Mouse (Mus musculus): ENCODE data around the gene Tnpo3. TPM values are rescaled to one million over a fixed set of nuclear protein-coding genes. Genes with fewer than 3 reads are reported as not detected.

The Tnpo3 gene
- polyA plus RNA-seq (2016; fragmentation: Nextera tagmentation; extraction: Ambion mirVana), result 98.7 and 102 TPM in 2 replicates

GRCm38 (mm10) chr6:29609111-29610019 lies at the start of gene Tnpo3:
TSS of gene Tnpo3 (minus strand) at chr6:29609887.
- peak within 1 kb of the TSS; percentile 83 for H3K27ac ChIP-seq
- peak within 1 kb of the TSS; percentile 98 for H3K4me3 ChIP-seq
- H3K4me1 ChIP-seq, result peaks cover 12% of the 10 kb centered on the region; the same call in 1 of the 2 replicates
- H3K27me3 ChIP-seq, result no peaks in the 10 kb centered on the region
- WGBS, result under 1% methylated on average over 67 of the region's 67 CpGs
- H3K36me3 ChIP-seq, result no peaks in the 10 kb centered on the region
- 0 out of 2 replicates have a peak, but pooled peaks cover 5% of the 10 kb centered on the region for H3K9me3 ChIP-seq
- H3K4me2 ChIP-seq (replicated peaks), result peak within 1 kb of the TSS; percentile 76
- H3K9ac ChIP-seq, result peak within 1 kb of the TSS; percentile 91
- ATAC-seq (ENCODE audit: insufficient number of reproducible peaks, insufficient read depth, low FRiP score, low TSS enrichment), result peak; percentile 93

GRCm38 (mm10) chr6:29658626-29659475 lies 49.2 kb upstream of the Tnpo3 start:
- Histone ChIP-seq H3K9ac (no peak overlapping the region), H3K4me2 (replicated peaks) (no peak overlapping the region), H3K27me3 (no peaks in the 10 kb centered on the region), H3K4me1 (no peaks in the 10 kb centered on the region), H3K27ac (no peak overlapping the region), H3K4me3 (no peak overlapping the region), H3K9me3 (no peaks in the 10 kb centered on the region), H3K36me3 (no peaks in the 10 kb centered on the region)
- no peak for ATAC-seq (ENCODE audit: insufficient number of reproducible peaks, insufficient read depth, low FRiP score, low TSS enrichment)
- 89% methylated on average over 3 of the region's 3 CpGs for WGBS

DNA sequence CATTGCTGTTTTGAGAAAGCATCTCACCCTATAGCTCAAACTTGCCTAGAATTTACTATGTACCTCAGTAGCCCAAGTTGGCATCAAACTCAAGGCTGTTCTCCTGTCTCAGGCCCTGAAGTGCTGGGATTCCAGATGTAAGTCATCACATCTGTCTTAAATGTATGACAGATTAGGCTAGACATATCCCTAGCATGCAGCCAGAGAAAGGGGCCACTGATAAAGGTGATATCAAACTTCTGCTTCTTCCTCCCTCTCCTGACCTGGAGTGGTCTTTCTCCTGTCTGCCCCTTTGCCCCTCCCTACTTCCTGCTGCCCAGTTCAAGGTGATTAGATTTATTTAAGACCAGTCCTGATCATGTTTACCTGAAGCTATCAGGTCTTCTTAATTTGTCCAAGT lies 43.6 kb upstream of the Tnpo3 start:
- no peak for ATAC-seq (ENCODE audit: insufficient number of reproducible peaks, insufficient read depth, low FRiP score, low TSS enrichment)

DNA sequence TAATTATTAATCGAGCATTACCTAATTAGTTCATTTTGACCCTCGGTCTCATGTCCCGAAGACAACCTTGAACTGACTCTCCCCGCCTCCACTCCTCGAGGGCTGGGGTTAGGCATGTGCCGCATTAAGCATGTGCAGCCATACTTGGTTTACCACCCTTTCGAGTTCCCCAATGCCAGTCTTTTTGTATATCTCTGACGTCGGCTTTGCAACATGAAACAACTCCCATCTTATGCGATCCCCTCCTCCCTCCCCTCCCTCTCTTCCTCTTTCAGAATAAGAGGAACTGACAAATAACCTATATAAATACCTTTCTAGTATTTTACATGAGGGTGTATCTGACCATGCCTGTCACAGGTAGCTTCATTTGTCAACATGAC lies 40.5 kb upstream of the Tnpo3 start:
- Histone ChIP-seq H3K9ac (no peak overlapping the region), H3K4me3 (no peak overlapping the region), H3K4me2 (replicated peaks) (no peak overlapping the region), H3K9me3 (no peaks in the 10 kb centered on the region), H3K36me3 (no peaks in the 10 kb centered on the region), H3K27ac (no peak overlapping the region), H3K4me1 (peaks cover 3% of the 10 kb centered on the region; the same call in 1 of the 2 replicates), H3K27me3 (no peaks in the 10 kb centered on the region; the same call in 1 of the 2 replicates)
- no peak for ATAC-seq (ENCODE audit: insufficient number of reproducible peaks, insufficient read depth, low FRiP score, low TSS enrichment)
- WGBS, result 68% methylated on average over 10 of the region's 10 CpGs

More for the DNA sequence above, 43.6 kb upstream of the Tnpo3 start:
- no peak overlapping the region for H3K4me2 ChIP-seq (replicated peaks)
- H3K27me3 ChIP-seq, result no peaks in the 10 kb centered on the region; the same call in 1 of the 2 replicates
- no peaks in the 10 kb centered on the region for H3K36me3 ChIP-seq
- no peak overlapping the region for H3K27ac ChIP-seq
- H3K9ac ChIP-seq, result no peak overlapping the region
- H3K4me3 ChIP-seq, result no peak overlapping the region
- H3K9me3 ChIP-seq, result no peaks in the 10 kb centered on the region
- peaks cover 3% of the 10 kb centered on the region; the same call in 1 of the 2 replicates for H3K4me1 ChIP-seq

DNA sequence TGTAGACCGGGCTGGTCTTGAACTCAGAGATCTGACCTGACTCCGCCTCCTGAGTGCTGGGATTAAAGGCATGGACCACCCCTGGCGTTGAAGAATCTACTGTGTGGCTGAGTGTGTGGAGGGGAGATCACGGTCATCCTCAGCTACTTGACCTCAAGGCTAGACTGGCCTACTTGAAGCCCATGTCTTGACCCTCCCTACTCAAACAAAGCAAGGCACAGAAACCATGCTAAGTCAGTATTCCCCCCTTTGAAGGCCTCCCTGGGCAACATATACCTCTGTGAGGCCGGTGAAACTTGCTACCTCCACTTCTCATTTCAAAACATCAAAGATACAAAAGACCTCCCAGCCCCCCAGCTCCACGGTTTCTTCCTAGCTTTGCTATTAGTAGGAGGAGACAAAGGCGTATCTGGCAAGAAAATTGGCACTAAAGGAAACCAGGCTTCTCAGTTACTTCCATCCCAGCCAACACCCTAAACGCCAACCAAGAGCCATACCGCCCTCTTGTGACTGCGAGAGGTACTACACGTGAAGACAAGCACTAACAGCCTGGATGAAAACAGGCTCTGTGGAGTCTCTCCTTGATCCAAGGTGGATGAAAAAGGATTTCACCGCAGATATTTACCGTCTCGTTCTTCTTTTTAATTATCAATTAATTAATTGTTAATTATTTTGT lies 39.9 kb upstream of the Tnpo3 start:
- Histone ChIP-seq H3K4me2 (replicated peaks) (no peak overlapping the region), H3K9ac (no peak overlapping the region), H3K27ac (no peak overlapping the region), H3K27me3 (no peaks in the 10 kb centered on the region; the same call in 1 of the 2 replicates), H3K36me3 (no peaks in the 10 kb centered on the region), H3K4me3 (no peak overlapping the region), H3K9me3 (no peaks in the 10 kb centered on the region), H3K4me1 (peaks cover 3% of the 10 kb centered on the region; the same call in 1 of the 2 replicates)
- 29% methylated on average over 14 of the region's 14 CpGs for WGBS
- 0 out of 2 replicates have a peak, but pooled peaks have one; percentile 56 for ATAC-seq (ENCODE audit: insufficient number of reproducible peaks, insufficient read depth, low FRiP score, low TSS enrichment)

DNA sequence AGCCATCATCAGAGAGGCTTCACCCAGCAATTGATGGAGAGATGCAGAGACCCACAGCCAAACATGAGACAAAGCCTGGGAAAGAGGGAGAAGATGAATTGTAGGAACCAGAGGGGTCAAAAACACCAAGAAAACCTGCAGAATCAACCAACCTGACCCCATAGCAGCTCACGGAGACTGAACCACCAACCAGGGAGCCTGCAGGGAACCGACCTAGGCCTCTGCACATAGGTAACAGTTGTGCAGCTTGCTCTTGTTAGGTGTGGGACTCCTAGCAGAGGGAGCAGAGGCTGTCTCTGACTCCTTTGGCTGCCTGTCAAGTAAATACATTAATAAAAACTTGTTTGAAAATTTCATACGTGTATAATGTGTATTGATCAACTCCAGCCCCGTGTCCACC lies 32.1 kb upstream of the Tnpo3 start:
- Histone ChIP-seq H3K4me3 (no peak overlapping the region), H3K9me3 (no peaks in the 10 kb centered on the region; the same call in 1 of the 2 replicates), H3K4me2 (replicated peaks) (no peak overlapping the region), H3K9ac (no peak overlapping the region), H3K4me1 (no peaks in the 10 kb centered on the region), H3K27me3 (peaks cover 11% of the 10 kb centered on the region; the same call in 1 of the 2 replicates), H3K27ac (no peak overlapping the region), H3K36me3 (no peaks in the 10 kb centered on the region)
- ATAC-seq (ENCODE audit: insufficient number of reproducible peaks, insufficient read depth, low FRiP score, low TSS enrichment), result no peak
- 86% methylated on average over 4 of the region's 4 CpGs for WGBS

- WGBS, result 28% methylated on average over 7 of the region's 7 CpGs
- Histone ChIP-seq H3K27ac (no peak overlapping the region), H3K4me3 (no peak overlapping the region), H3K36me3 (no peaks in the 10 kb centered on the region), H3K4me1 (no peaks in the 10 kb centered on the region), H3K27me3 (peaks cover 11% of the 10 kb centered on the region; the same call in 1 of the 2 replicates), H3K9me3 (no peaks in the 10 kb centered on the region; the same call in 1 of the 2 replicates), H3K9ac (no peak overlapping the region), H3K4me2 (replicated peaks) (no peak overlapping the region)
- no peak for ATAC-seq (ENCODE audit: insufficient number of reproducible peaks, insufficient read depth, low FRiP score, low TSS enrichment)
These were observed 30.1 kb upstream of the Tnpo3 start for GRCm38 (mm10) chr6:29639580-29640419.

DNA sequence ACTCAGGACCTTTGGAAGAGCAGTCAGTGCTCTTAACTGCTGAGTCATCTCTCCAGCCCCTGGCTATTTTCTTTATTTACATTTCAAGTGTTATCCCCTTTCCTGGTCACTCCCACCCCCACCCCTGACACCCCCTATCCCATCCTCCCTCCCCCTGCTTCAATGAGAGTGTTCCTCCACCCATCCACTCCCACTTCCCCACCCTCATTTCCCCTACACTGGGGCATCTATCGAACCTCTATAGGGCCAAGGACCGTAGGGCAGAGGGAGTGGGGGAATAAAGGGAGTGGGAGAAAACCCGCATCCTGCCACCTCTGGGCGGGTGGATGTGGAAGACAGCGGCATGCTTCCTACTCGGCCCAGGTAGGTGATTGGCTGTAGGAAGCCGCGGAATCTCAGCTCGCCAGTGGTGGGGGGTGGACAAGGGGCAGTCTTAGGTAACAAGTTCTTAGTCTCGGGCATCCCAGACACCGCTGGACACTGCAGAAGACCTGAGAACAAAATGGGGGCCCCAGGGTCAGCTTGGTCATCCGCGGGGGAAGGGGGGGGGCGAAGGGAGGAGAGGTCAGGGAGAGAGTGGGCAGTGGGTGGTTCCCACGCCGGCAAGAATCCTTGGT lies 29.3 kb upstream of the Tnpo3 start:
- no peak overlapping the region for H3K4me3 ChIP-seq
- H3K27me3 ChIP-seq, result peaks cover 11% of the 10 kb centered on the region; the same call in 1 of the 2 replicates
- WGBS, result 15% methylated on average over 16 of the region's 16 CpGs
- H3K4me2 ChIP-seq (replicated peaks), result peak overlapping the region; percentile 31
- H3K9me3 ChIP-seq, result no peaks in the 10 kb centered on the region; the same call in 1 of the 2 replicates
- H3K4me1 ChIP-seq, result no peaks in the 10 kb centered on the region
- ATAC-seq (ENCODE audit: insufficient number of reproducible peaks, insufficient read depth, low FRiP score, low TSS enrichment), result no peak
- H3K27ac ChIP-seq, result no peak overlapping the region
- H3K9ac ChIP-seq, result no peak overlapping the region
- no peaks in the 10 kb centered on the region for H3K36me3 ChIP-seq

GRCm38 (mm10) chr6:29637397-29638373 lies 28.0 kb upstream of the Tnpo3 start:
- Histone ChIP-seq H3K36me3 (no peaks in the 10 kb centered on the region), H3K9me3 (no peaks in the 10 kb centered on the region), H3K27me3 (peaks cover 13% of the 10 kb centered on the region), H3K9ac (no peak overlapping the region), H3K27ac (no peak overlapping the region), H3K4me1 (no peaks in the 10 kb centered on the region), H3K4me2 (replicated peaks) (no peak overlapping the region), H3K4me3 (no peak overlapping the region)
- ATAC-seq (ENCODE audit: insufficient number of reproducible peaks, insufficient read depth, low FRiP score, low TSS enrichment), result no peak
- WGBS, result 66% methylated on average over 3 of the region's 3 CpGs

Measured in embryonic facial prominence, embryonic 12.5 days (tissue).